Mouse (Mus musculus) colon, adult 2 months (tissue): ENCODE data around the gene Flt3. TPM values are rescaled to one million over a fixed set of nuclear protein-coding genes. Genes with fewer than 3 reads are reported as not detected.

Source experiments
- polyA plus RNA-seq: library from polyadenylated mRNA; depleted of rRNA; stranded (reverse); fragments of >200 nt; gene quantifications from 2 replicates; pipeline ENCODE4 v1.2.3, GENCODE M21; 2012; rRNA removed

The Flt3 gene
- polyA plus RNA-seq: 0.44 and 0.57 TPM in 2 replicates

GRCm38 (mm10) chr5:147399843-147400504 lies at the start of gene Flt3:
Gene Flt3, minus strand, starts transcription at chr5:147400489.

GRCm38 (mm10) chr5:147429535-147430305 lies 29.4 kb upstream of the Flt3 start, which contains the start of gene Pan3:
Gene Pan3, plus strand, starts transcription at chr5:147430161.

GRCm38 (mm10) chr5:147322183-147322582 lies 78.1 kb downstream of the Flt3 start, which contains the start of gene Urad:
Gene Urad, minus strand, starts transcription at chr5:147322440.

GRCm38 (mm10) chr5:147306638-147307397 lies 93.5 kb downstream of the Flt3 start, which contains the start of gene Cdx2:
Gene Cdx2, minus strand, starts transcription at chr5:147307270.

Other genes starting within 250 kb of the Flt3 start
- gene Gsx1, start 211.8 kb downstream of the Flt3 start, polyA plus RNA-seq: not detected in 2 replicates
- 0.73 and 1.1 TPM in 2 replicates for gene Pdx1, start 130.5 kb downstream of the Flt3 start, polyA plus RNA-seq
- 267 and 296 TPM in 2 replicates for gene Cdx2, start 93.2 kb downstream of the Flt3 start, polyA plus RNA-seq
- 4.4 and 5.9 TPM in 2 replicates for gene Urad, start 78.0 kb downstream of the Flt3 start, polyA plus RNA-seq
- gene Pan3, start 29.7 kb upstream of the Flt3 start, polyA plus RNA-seq: 14.0 and 20.0 TPM in 2 replicates